Mouse (Mus musculus) neutrophil, adult 65 days (primary cell): ENCODE measurements around the gene Pigr. TPM values are rescaled to one million over a fixed set of nuclear protein-coding genes. Genes with fewer than 3 reads are reported as not detected.

ENCODE experiments used
- total RNA-seq: library from RNA; stranded (reverse); gene quantifications from 2 replicates; pipeline ENCODE4 v1.2.4, GENCODE M21; 2023

Gene Pigr
- not detected in 2 replicates for total RNA-seq

DNA sequence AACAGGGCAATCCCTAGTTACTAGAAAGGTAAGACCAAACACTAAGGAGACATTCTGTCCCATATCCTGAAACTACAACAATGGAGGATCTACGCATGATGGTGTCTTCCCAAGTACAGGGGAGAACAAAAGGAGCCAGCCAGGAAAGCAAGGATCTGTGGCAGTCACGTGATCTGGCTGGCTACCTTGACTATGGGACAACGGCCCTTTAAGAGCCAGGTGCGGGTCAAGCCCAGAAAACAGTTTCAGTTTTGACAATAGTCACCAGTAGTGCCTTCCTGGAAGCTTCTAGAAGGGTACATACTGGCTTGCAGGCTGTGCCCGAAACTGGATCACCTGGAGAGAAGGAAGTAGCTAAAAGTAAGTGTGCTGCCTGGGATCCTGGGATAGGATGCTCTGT lies at the start of gene Pigr:
Pigr (plus strand) TSS at position 237 of the 400 bp plus-strand sequence.

DNA sequence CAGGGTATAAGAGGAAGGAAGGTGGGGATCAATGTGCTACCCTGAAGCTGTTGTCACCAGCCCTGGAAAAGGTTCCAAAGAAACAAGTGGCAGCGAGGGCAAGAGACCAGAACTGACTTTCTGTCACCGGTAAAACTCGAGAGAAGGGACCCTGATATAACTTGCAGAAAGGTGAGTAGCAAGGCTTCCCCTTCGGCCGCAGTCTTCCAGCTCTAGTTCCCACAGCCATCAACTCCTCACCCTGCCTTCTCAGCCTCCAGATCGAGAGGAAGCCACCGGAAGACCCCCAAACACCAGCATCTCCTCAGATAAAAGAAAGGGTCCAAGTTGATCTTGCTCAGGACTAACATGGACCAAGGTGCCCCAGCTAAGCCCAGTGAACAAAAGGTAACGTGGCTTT lies 25.9 kb upstream of the Pigr start, which contains the start of gene Fcamr:
Fcamr (plus strand) TSS at position 301 of the 400 bp plus-strand sequence.

DNA sequence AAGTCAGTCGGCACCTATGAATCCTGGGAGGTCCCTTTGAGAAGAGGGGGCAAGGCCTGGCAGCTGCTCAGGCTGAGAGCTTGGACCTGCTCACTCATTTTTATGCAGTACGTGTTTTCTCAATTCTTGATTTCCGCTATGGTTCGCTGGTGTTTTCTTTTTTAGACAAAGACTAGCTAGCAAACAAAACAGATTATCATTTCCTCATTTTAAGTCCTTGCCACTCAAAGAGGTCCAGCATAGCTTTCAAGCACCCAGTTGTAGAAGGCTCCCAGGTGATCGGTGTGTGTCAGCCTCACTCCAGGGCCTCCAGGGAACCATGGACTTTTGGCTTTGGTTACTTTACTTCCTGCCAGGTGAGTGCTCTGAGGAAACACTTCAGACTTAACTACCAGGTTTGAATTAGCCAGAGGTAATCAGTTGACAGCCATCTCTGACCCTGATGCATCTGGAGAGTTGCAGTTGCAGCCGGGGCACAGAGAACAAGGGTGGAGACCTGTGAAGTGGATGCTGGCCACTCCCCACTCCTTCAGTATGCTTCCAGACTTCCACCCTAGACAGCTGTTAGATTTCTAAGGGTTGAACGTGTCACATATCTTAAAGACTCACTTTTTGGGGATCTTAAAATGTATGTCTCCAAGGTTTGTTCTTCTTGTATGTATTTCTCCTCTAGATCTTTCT lies 39.2 kb downstream of the Pigr start, which contains the start of gene Fcmr:
Fcmr (plus strand) TSS at position 129 of the 681 bp plus-strand sequence.

DNA sequence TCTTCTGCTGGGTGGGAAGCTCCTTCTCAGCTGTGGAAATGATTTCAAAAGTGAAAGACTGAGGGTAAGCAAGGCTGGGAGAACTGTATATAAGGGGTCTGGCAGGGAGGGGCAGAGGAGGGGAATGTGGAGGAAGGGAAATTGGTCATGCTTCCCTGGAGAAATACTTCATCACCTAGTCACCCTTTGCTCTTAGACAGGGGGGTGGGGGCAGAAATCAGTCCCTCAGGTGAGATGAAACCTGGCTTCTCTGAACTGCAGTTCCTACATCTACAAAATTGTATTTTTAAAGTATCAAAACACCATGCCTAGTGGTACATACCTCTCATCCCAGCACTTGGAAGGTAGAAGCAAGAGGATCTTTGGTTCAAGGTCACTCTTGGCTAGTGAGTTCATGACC lies 60.9 kb downstream of the Pigr start, which contains the start of gene Il24:
Il24 (minus strand) TSS at position 101 of the 400 bp plus-strand sequence.

Other genes with a start within 250 kb of the Pigr start
- gene Zp3r, start 197.1 kb upstream of the Pigr start, total RNA-seq, result not detected in 2 replicates
- not detected in 2 replicates for gene C4bp, start 165.1 kb upstream of the Pigr start, total RNA-seq
- gene Gm29427, start 110.9 kb upstream of the Pigr start, total RNA-seq, result not detected in 2 replicates
- gene Yod1, start 109.4 kb upstream of the Pigr start, total RNA-seq, result 10.8 and 13.7 TPM in 2 replicates
- 15.5 and 18.9 TPM in 2 replicates for gene Pfkfb2, start 97.4 kb upstream of the Pigr start, total RNA-seq
- 0.23 and 0.44 TPM in 2 replicates for gene AA986860, start 94.7 kb upstream of the Pigr start, total RNA-seq
- not detected in 2 replicates for gene Fcamr, start 25.8 kb upstream of the Pigr start, total RNA-seq
- gene Fcmr, start 39.0 kb downstream of the Pigr start, total RNA-seq, result 0.63 and 1.6 TPM in 2 replicates
- gene Il24, start 60.8 kb downstream of the Pigr start, total RNA-seq, result not detected in 2 replicates
- gene Il20, start 84.8 kb downstream of the Pigr start, total RNA-seq, result not detected in 2 replicates
- not detected in 2 replicates for gene Il19, start 113.4 kb downstream of the Pigr start, total RNA-seq
- gene Il10, start 193.2 kb downstream of the Pigr start, total RNA-seq, result not detected in 2 replicates